In the genomic region with DNA sequence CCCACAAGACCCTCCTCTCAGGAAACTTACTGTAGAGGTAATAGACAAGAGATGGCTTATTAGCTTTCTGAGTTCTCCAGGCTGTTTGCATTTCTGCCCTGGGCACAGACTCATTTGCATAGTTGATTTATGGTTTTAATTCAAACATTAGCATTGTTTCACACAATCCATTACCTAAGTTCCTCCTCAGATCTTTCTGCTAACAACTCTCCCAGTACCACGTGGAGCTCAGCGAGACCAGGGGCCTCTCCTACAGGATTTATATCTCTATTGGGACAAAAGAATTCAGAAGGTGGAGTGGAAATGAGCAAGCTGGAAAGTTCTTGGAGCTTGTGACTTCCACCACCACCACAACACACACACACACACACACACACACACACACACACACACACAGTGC, we compare ENCODE assay signal across 20 mouse cellular contexts.
DNase-seq lines count a peak whose midpoint lies in the region; ATAC-seq and TF ChIP-seq lines count a peak whose summit lies in the region.
"Had no signal": no experiment of that assay in that cellular context is flagged by ENCODE, and none has a peak within 500 bp of the region (broad histone marks: within the 10 kb centered on the region; RNA-seq: fewer than 3 reads in every experiment).

No protein-coding gene starts in this region.

- TF ChIP-seq POLR2A in testis, adult 2 months (IDR thresholded peaks at IDR 0.05; ENCODE audit: control insufficient read depth, low read depth, low read length): no peak

- no peak overlapping the region for H3K4me3 ChIP-seq in kidney, postnatal 0 days (replicated peaks; ENCODE audit: low read depth, low read length)
- H3K4me3 ChIP-seq in testis, adult 2 months (ENCODE audit: control insufficient read depth, low read depth, low read length): peak overlapping the region; percentile 3
- no peak overlapping the region for H3K4me3 ChIP-seq in neural tube, embryonic 15.5 days (replicated peaks)
- H3K4me3 ChIP-seq: forebrain, embryonic 10.5 days; forebrain, embryonic 13.5 days; hindbrain, embryonic 10.5 days; hindbrain, embryonic 15.5 days had no signal

- peak; percentile 10 for DNase-seq in kidney, postnatal 0 days (ENCODE audit: low spot score)
- DNase-seq in kidney, postnatal 4 days: no peak
- DNase-seq in testis, postnatal 14 days (ENCODE audit: low spot score): no peak
- no peak for DNase-seq in layer of hippocampus, postnatal 10 days (ENCODE audit: low spot score in 2 of 2)
- DNase-seq: adrenal gland, adult 8-10 months; adrenal gland, postnatal 25 days; cerebellum, adult 18-20 months; cerebellum, adult 9-10 months; cerebellum, postnatal 14 days; gastrocnemius, postnatal 10 days; gastrocnemius, postnatal 36 days had no signal

- 24% methylated on average over 2 of the region's 2 CpGs for WGBS in kidney, postnatal 0 days
- 5% methylated on average over 2 of the region's 2 CpGs for WGBS in neural tube, embryonic 15.5 days

- no peaks in the 10 kb centered on the region for H3K36me3 ChIP-seq in kidney, postnatal 0 days (ENCODE audit: insufficient read depth, low read length)
- H3K36me3 ChIP-seq in testis, adult 2 months (ENCODE audit: control insufficient read depth, insufficient read depth, low read length): no peaks in the 10 kb centered on the region
- H3K36me3 ChIP-seq in neural tube, embryonic 15.5 days: no peaks in the 10 kb centered on the region
- H3K36me3 ChIP-seq: forebrain, embryonic 10.5 days; hindbrain, embryonic 10.5 days; hindbrain, embryonic 15.5 days had no signal

- H3K9me3 ChIP-seq in kidney, postnatal 0 days (replicated peaks; ENCODE audit: low read length): no peaks in the 10 kb centered on the region
- H3K9me3 ChIP-seq in neural tube, embryonic 15.5 days (replicated peaks): no peaks in the 10 kb centered on the region
- H3K9me3 ChIP-seq: forebrain, embryonic 10.5 days; forebrain, embryonic 13.5 days; hindbrain, embryonic 10.5 days; hindbrain, embryonic 15.5 days had no signal

- no peak for ATAC-seq in kidney, postnatal 0 days (replicated peaks; ENCODE audit: low FRiP score, low read depth)
- ATAC-seq in neural tube, embryonic 15.5 days (ENCODE audit: low FRiP score): peak; percentile 66
- ATAC-seq: CD4-positive, CD25-positive, alpha-beta regulatory T cell, adult 4 months; forebrain, embryonic 13.5 days; forebrain, embryonic 16.5 days had no signal

- no peak for TF ChIP-seq CTCF in kidney, postnatal 0 days (IDR thresholded peaks at IDR 0.05; ENCODE audit: low read depth)
- TF ChIP-seq CTCF in testis, adult 2 months (IDR thresholded peaks at IDR 0.05; ENCODE audit: control insufficient read depth, insufficient read depth, insufficient replicate concordance, low read depth, low read length): no peak

- H3K27me3 ChIP-seq in kidney, postnatal 0 days (ENCODE audit: insufficient read depth, low read length): no peaks in the 10 kb centered on the region
- H3K27me3 ChIP-seq in testis, adult 2 months (ENCODE audit: control insufficient read depth, insufficient read depth, low read length): no peaks in the 10 kb centered on the region
- no peaks in the 10 kb centered on the region for H3K27me3 ChIP-seq in neural tube, embryonic 15.5 days (replicated peaks)
- H3K27me3 ChIP-seq: forebrain, embryonic 13.5 days; hindbrain, embryonic 15.5 days had no signal

- no peak overlapping the region for H3K4me2 ChIP-seq in kidney, postnatal 0 days (ENCODE audit: low read length)
- H3K4me2 ChIP-seq in neural tube, embryonic 15.5 days: no peak overlapping the region
- H3K4me2 ChIP-seq: forebrain, embryonic 13.5 days; heart, embryonic 11.5 days; hindbrain, embryonic 15.5 days had no signal

- no peaks in the 10 kb centered on the region for H3K4me1 ChIP-seq in kidney, postnatal 0 days (replicated peaks; ENCODE audit: insufficient read depth, low read length)
- H3K4me1 ChIP-seq in testis, adult 2 months (ENCODE audit: control insufficient read depth, insufficient read depth, low read length): no peaks in the 10 kb centered on the region
- peaks cover 10% of the 10 kb centered on the region for H3K4me1 ChIP-seq in neural tube, embryonic 15.5 days
- H3K4me1 ChIP-seq: forebrain, embryonic 10.5 days; forebrain, embryonic 13.5 days; hindbrain, embryonic 10.5 days; hindbrain, embryonic 15.5 days had no signal

- no peak overlapping the region for H3K9ac ChIP-seq in kidney, postnatal 0 days (ENCODE audit: low read depth, low read length)
- H3K9ac ChIP-seq in neural tube, embryonic 15.5 days (replicated peaks): no peak overlapping the region
- H3K9ac ChIP-seq: forebrain, embryonic 13.5 days; hindbrain, embryonic 15.5 days had no signal

- no peak overlapping the region for H3K27ac ChIP-seq in kidney, postnatal 0 days
- H3K27ac ChIP-seq in testis, adult 2 months (ENCODE audit: control insufficient read depth, insufficient read depth, low read depth, low read length): no peak overlapping the region
- no peak overlapping the region for H3K27ac ChIP-seq in neural tube, embryonic 15.5 days (replicated peaks)
- H3K27ac ChIP-seq: forebrain, embryonic 10.5 days; forebrain, embryonic 13.5 days; hindbrain, embryonic 10.5 days; hindbrain, embryonic 15.5 days had no signal
